Mouse (Mus musculus): ENCODE results near the gene Impdh2. TPM values are rescaled to one million over a fixed set of nuclear protein-coding genes. Genes with fewer than 3 reads are reported as not detected.
"Not testable (repeated sequence)": the region's sequence is repeated elsewhere in the genome, so short reads cannot be mapped to it uniquely, and the experiment has no call there.

Gene Impdh2
- polyA plus RNA-seq, 1 experiment from 2014 or later = 110 TPM

DNA sequence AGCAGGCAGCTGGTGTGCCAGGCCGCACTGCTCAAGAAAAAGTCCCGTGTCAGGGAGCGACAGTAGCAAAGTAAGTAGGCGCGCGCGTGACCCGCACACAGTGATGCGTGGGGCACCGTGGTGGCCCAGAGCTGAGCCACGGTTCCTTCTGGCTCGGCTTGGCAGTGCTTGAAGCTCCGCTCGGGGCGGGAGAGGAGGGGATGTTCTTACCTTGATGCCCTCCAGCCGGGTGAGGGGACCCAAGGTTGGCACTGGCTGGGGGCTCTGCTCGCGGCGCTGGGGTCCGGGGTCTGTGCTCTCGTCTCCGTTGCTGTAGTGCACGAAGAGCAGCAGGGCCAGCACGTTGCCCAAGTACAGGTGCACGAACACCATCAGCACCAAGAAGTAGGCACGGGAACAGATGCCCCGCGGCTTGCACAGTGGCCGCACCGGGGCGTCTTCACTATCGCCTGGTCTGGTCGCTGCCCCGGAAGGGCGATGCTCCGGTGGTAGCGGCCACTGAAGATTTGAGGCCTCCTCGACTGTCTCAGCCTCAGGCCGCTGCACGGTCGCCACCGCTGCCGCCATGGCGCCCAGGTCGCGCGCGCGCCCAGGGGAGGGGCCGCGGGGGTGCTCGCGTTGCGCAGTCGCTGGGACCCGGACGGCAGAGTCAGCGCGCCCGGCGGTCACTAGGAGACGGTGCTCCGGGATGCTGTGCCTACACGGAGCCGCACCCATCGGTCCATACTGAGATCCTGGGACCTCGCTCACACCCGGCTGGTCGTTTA lies 37.1 kb downstream of the Impdh2 start, which contains the start of gene P4htm:
Gene P4htm, minus strand, starts transcription at position 670 of the 767 bp plus-strand sequence.
- Histone ChIP-seq H3K4me2 (replicated peaks) (peak within 1 kb of the TSS; percentile 94), H3K4me3 (replicated peaks; ENCODE audit: low read length) (peak within 1 kb of the TSS; percentile 81), H3K36me3 (replicated peaks; ENCODE audit: control insufficient read depth, insufficient read depth) (0 out of 2 replicates have a peak, but pooled peaks cover 4% of the 10 kb centered on the region), H3K4me1 (replicated peaks; ENCODE audit: control insufficient read depth, insufficient read depth, low read length) (peaks cover 14% of the 10 kb centered on the region; the same call in 1 of the 2 replicates), H3K9me3 (ENCODE audit: control insufficient read depth, low read length) (no peaks in the 10 kb centered on the region), H3K9ac (peak within 1 kb of the TSS; percentile 79), H3K27ac (peak within 1 kb of the TSS; percentile 83), H3K27me3 (ENCODE audit: control insufficient read depth, insufficient read depth, low read length) (no peaks in the 10 kb centered on the region)
- WGBS = 1% methylated on average over 67 of the region's 69 CpGs
- peak; percentile 71 for DNase-seq (ENCODE audit: low spot score)
- ATAC-seq (ENCODE audit: low FRiP score) = peak; percentile 75

DNA sequence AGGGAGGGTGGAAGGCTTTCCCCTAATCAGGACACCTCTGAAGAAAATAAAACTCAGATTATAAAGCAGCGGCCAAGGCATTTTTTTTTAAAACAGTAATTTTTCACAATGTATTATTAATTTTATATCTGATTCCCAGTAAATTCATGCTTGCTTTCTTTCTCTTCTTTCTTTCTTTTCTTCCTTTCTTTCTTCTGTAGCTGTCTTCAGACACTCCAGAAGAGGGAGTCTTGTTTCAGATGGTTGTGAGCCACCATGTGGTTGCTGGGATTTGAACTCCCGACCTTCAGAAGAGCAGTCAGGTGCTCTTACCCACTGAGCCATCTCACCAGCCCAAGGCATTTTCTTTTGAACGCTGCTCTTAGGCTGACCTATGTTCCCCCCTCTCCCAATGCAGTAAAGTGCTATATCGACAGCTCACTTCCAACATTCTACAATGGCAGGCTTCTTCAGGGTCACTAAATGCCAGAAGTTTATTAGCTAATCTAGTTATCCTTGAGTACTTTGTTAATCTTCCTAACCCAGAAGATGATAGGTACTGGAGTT lies 39.0 kb downstream of the Impdh2 start:
- ATAC-seq (ENCODE audit: low FRiP score) (no peak), DNase-seq (ENCODE audit: low spot score) (no peak)
- no peak overlapping the region for H3K9ac ChIP-seq
- peaks cover 22% of the 10 kb centered on the region for H3K36me3 ChIP-seq (replicated peaks; ENCODE audit: control insufficient read depth, insufficient read depth)
- no peak overlapping the region for H3K27ac ChIP-seq
- H3K27me3 ChIP-seq (ENCODE audit: control insufficient read depth, insufficient read depth, low read length) = no peaks in the 10 kb centered on the region
- H3K4me2 ChIP-seq (replicated peaks) = no peak overlapping the region
- H3K4me3 ChIP-seq (replicated peaks; ENCODE audit: low read length) = no peak overlapping the region
- 78% methylated on average over 4 of the region's 4 CpGs for WGBS
- peaks cover 14% of the 10 kb centered on the region; the same call in 1 of the 2 replicates for H3K4me1 ChIP-seq (replicated peaks; ENCODE audit: control insufficient read depth, insufficient read depth, low read length)
- H3K9me3 ChIP-seq (ENCODE audit: control insufficient read depth, low read length) = no peaks in the 10 kb centered on the region

DNA sequence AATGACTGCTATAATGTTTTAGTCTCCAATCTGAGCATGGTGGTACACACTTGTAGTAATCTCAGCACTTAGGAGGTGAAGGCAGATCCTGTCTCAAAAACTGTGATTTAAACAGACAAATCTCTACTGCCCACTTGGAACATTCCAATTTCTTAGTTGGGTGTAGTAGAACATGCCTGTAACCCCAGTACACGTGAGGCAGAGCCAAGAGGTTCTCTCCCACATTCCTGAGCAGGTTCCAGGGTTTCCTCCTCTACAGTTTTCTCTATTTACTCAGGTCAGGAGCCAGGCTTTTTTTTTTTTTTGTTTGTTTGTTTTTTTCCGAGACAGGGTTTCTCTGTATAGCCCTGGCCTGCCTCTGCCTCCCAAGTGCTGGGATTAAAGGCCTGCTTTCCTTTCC lies 39.9 kb downstream of the Impdh2 start:
- H3K27ac ChIP-seq = no peak overlapping the region
- H3K9me3 ChIP-seq (ENCODE audit: control insufficient read depth, low read length) = no peaks in the 10 kb centered on the region
- DNase-seq (ENCODE audit: low spot score) (no peak), ATAC-seq (ENCODE audit: low FRiP score) (no peak)
- WGBS = 55% methylated on average over 2 of the region's 2 CpGs
- H3K9ac ChIP-seq = no peak overlapping the region
- H3K4me3 ChIP-seq (replicated peaks; ENCODE audit: low read length) = no peak overlapping the region
- H3K4me2 ChIP-seq (replicated peaks) = no peak overlapping the region
- peaks cover 31% of the 10 kb centered on the region for H3K36me3 ChIP-seq (replicated peaks; ENCODE audit: control insufficient read depth, insufficient read depth)
- H3K4me1 ChIP-seq (replicated peaks; ENCODE audit: control insufficient read depth, insufficient read depth, low read length) = peaks cover 14% of the 10 kb centered on the region; the same call in 1 of the 2 replicates
- no peaks in the 10 kb centered on the region for H3K27me3 ChIP-seq (ENCODE audit: control insufficient read depth, insufficient read depth, low read length)

DNA sequence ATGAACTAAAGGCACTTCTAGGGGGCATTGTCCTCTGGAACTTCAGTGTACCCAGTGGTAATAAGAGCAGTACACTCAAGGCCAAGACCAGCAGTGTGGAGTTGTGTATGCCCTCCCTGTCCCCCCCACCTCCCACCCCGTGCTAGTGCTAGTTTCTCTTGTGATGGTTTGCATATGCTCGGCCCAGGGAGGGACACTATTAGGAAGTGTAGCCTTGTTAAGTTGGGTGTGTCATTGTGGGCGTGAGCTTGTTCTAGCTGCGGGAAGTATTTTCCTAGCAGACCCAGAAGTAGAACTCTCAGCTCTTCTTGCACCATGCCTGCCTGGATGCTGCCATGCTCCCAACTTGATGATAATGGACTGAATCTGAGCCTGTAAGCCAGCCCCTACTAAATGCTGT lies 41.9 kb downstream of the Impdh2 start:
- no peaks in the 10 kb centered on the region for H3K27me3 ChIP-seq (ENCODE audit: control insufficient read depth, insufficient read depth, low read length)
- ATAC-seq (ENCODE audit: low FRiP score) (no peak), DNase-seq (ENCODE audit: low spot score) (no peak)
- H3K27ac ChIP-seq = no peak overlapping the region
- H3K9ac ChIP-seq = no peak overlapping the region
- H3K4me3 ChIP-seq (replicated peaks; ENCODE audit: low read length) = no peak overlapping the region
- no peak overlapping the region for H3K4me2 ChIP-seq (replicated peaks)
- H3K36me3 ChIP-seq (replicated peaks; ENCODE audit: control insufficient read depth, insufficient read depth) = peaks cover 49% of the 10 kb centered on the region
- peaks cover 6% of the 10 kb centered on the region; the same call in 1 of the 2 replicates for H3K4me1 ChIP-seq (replicated peaks; ENCODE audit: control insufficient read depth, insufficient read depth, low read length)
- 92% methylated on average over 4 of the region's 4 CpGs for WGBS
- no peaks in the 10 kb centered on the region for H3K9me3 ChIP-seq (ENCODE audit: control insufficient read depth, low read length)

GRCm38 (mm10) chr9:108607929-108608328 lies 47.8 kb downstream of the Impdh2 start:
- H3K4me2 ChIP-seq (replicated peaks); ATAC-seq (ENCODE audit: low FRiP score); H3K27me3 ChIP-seq (ENCODE audit: control insufficient read depth, insufficient read depth, low read length); H3K4me3 ChIP-seq (replicated peaks; ENCODE audit: low read length); H3K27ac ChIP-seq; H3K9ac ChIP-seq; DNase-seq (ENCODE audit: low spot score); H3K4me1 ChIP-seq (replicated peaks; ENCODE audit: control insufficient read depth, insufficient read depth, low read length); H3K9me3 ChIP-seq (ENCODE audit: control insufficient read depth, low read length): not testable (repeated sequence)
- WGBS = 94% methylated on average over 5 of the region's 5 CpGs
- H3K36me3 ChIP-seq (replicated peaks; ENCODE audit: control insufficient read depth, insufficient read depth) = peaks cover 98% of the 10 kb centered on the region

DNA sequence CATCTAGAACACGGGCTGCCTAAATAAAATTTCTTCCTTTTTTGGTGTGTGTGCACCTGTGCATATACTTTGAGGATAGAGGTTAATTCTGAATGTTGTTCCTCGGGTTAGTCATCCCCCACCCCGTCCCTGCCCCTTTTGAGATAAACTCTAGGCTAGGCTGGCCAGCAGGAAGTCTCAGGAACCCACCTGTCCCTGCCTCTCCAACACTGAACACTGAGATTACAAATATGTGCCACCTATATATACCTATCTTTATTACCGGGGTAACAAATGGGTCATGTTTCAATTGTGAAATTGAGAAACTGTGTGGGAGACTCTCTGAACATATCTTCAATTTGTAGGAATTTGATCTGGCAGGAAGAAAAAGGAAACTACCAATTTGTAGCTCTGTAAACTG lies 48.8 kb downstream of the Impdh2 start:
- no peak for DNase-seq (ENCODE audit: low spot score)
- H3K4me2 ChIP-seq (replicated peaks) = no peak overlapping the region
- WGBS = 95% methylated on average over 4 of the region's 4 CpGs
- H3K4me1 ChIP-seq (replicated peaks; ENCODE audit: control insufficient read depth, insufficient read depth, low read length) = no peaks in the 10 kb centered on the region
- no peak overlapping the region for H3K4me3 ChIP-seq (replicated peaks; ENCODE audit: low read length)
- H3K9ac ChIP-seq = no peak overlapping the region
- H3K9me3 ChIP-seq (ENCODE audit: control insufficient read depth, low read length) = no peaks in the 10 kb centered on the region
- no peak for ATAC-seq (ENCODE audit: low FRiP score)
- no peak overlapping the region for H3K27ac ChIP-seq
- peaks cover 98% of the 10 kb centered on the region for H3K36me3 ChIP-seq (replicated peaks; ENCODE audit: control insufficient read depth, insufficient read depth)
- no peaks in the 10 kb centered on the region for H3K27me3 ChIP-seq (ENCODE audit: control insufficient read depth, insufficient read depth, low read length)

GRCm38 (mm10) chr9:108611488-108611887 lies 51.4 kb downstream of the Impdh2 start:
- ATAC-seq (ENCODE audit: low FRiP score) = no peak

More at GRCm38 (mm10) chr9:108611488-108611887, 51.4 kb downstream of the Impdh2 start:
- Histone ChIP-seq H3K36me3 (replicated peaks; ENCODE audit: control insufficient read depth, insufficient read depth) (peaks cover 98% of the 10 kb centered on the region), H3K9me3 (ENCODE audit: control insufficient read depth, low read length) (no peaks in the 10 kb centered on the region), H3K4me2 (replicated peaks) (no peak overlapping the region), H3K27me3 (ENCODE audit: control insufficient read depth, insufficient read depth, low read length) (no peaks in the 10 kb centered on the region), H3K27ac (no peak overlapping the region), H3K4me3 (replicated peaks; ENCODE audit: low read length) (no peak overlapping the region), H3K4me1 (replicated peaks; ENCODE audit: control insufficient read depth, insufficient read depth, low read length) (no peaks in the 10 kb centered on the region), H3K9ac (no peak overlapping the region)
- WGBS = 96% methylated on average over 10 of the region's 10 CpGs
- no peak for DNase-seq (ENCODE audit: low spot score)

MicroRNA genes within 50 kb of the gene (microRNA counts, 519-probe panel; counts per million panel counts)
- microRNA mmu-miR-191 = 4,627 counts per million, percentile 44 among the panel's probes with 10 or more counts
- 3,695 counts per million, percentile 23 among the panel's probes with 10 or more counts for microRNA mmu-miR-425

Small RNA genes lying within 50 kb of the gene (microRNA-seq; reads per million reads assigned to microRNA genes)
- gene Gm24083 (not detected), gene Mir191 (not detected), gene Mir425 (1,117 reads per million, percentile 79 among the genes with 10 or more reads in this experiment)

Other genes with a start within 250 kb of the Impdh2 start
- gene Gpx1, start 221.4 kb upstream of the Impdh2 start, polyA plus RNA-seq (2014; fragmentation: Nextera tagmentation; extraction: Ambion mirVana) = 462 and 488 TPM in 2 replicates
- 127 TPM in 2 replicates for gene Usp4, start 212.4 kb upstream of the Impdh2 start, polyA plus RNA-seq (2014; fragmentation: Nextera tagmentation; extraction: Ambion mirVana)
- 1.7 and 2.2 TPM in 2 replicates for gene 1700102P08Rik, start 167.5 kb upstream of the Impdh2 start, polyA plus RNA-seq (2014; fragmentation: Nextera tagmentation; extraction: Ambion mirVana)
- gene Ccdc36, start 131.8 kb upstream of the Impdh2 start, polyA plus RNA-seq (2014; fragmentation: Nextera tagmentation; extraction: Ambion mirVana) = 1.6 TPM in 2 replicates
- not detected in 2 replicates for gene BC048562, start 123.8 kb upstream of the Impdh2 start, polyA plus RNA-seq (2014; fragmentation: Nextera tagmentation; extraction: Ambion mirVana)
- gene Ccdc71, start 99.8 kb upstream of the Impdh2 start, polyA plus RNA-seq (2014; fragmentation: Nextera tagmentation; extraction: Ambion mirVana) = 44.9 and 51.4 TPM in 2 replicates
- 52.8 and 57.2 TPM in 2 replicates for gene Klhdc8b, start 98.7 kb upstream of the Impdh2 start, polyA plus RNA-seq (2014; fragmentation: Nextera tagmentation; extraction: Ambion mirVana)
- 18.9 and 19.4 TPM in 2 replicates for gene Lamb2, start 80.5 kb upstream of the Impdh2 start, polyA plus RNA-seq (2014; fragmentation: Nextera tagmentation; extraction: Ambion mirVana)
- 64.9 and 69.7 TPM in 2 replicates for gene Usp19, start 69.7 kb upstream of the Impdh2 start, polyA plus RNA-seq (2014; fragmentation: Nextera tagmentation; extraction: Ambion mirVana)
- 61.6 and 66.6 TPM in 2 replicates for gene Qars, start 52.6 kb upstream of the Impdh2 start, polyA plus RNA-seq (2014; fragmentation: Nextera tagmentation; extraction: Ambion mirVana)
- 119 and 128 TPM in 2 replicates for gene Qrich1, start 43.5 kb upstream of the Impdh2 start, polyA plus RNA-seq (2014; fragmentation: Nextera tagmentation; extraction: Ambion mirVana)
- 80.9 and 93.2 TPM in 2 replicates for gene Ndufaf3, start 7.1 kb downstream of the Impdh2 start, polyA plus RNA-seq (2014; fragmentation: Nextera tagmentation; extraction: Ambion mirVana)
- gene Dalrd3, start 9.6 kb downstream of the Impdh2 start, polyA plus RNA-seq (2014; fragmentation: Nextera tagmentation; extraction: Ambion mirVana) = 241 and 242 TPM in 2 replicates
- gene Wdr6, start 18.5 kb downstream of the Impdh2 start, polyA plus RNA-seq (2014; fragmentation: Nextera tagmentation; extraction: Ambion mirVana) = 240 and 242 TPM in 2 replicates
- 29.7 and 33.2 TPM in 2 replicates for gene P4htm, start 37.4 kb downstream of the Impdh2 start, polyA plus RNA-seq (2014; fragmentation: Nextera tagmentation; extraction: Ambion mirVana)
- gene Arih2, start 89.1 kb downstream of the Impdh2 start, polyA plus RNA-seq (2014; fragmentation: Nextera tagmentation; extraction: Ambion mirVana) = 37.7 and 44.0 TPM in 2 replicates
- 25.6 and 31.4 TPM in 2 replicates for gene Slc25a20, start 101.8 kb downstream of the Impdh2 start, polyA plus RNA-seq (2014; fragmentation: Nextera tagmentation; extraction: Ambion mirVana)
- 70.8 and 82.7 TPM in 2 replicates for gene Prkar2a, start 129.0 kb downstream of the Impdh2 start, polyA plus RNA-seq (2014; fragmentation: Nextera tagmentation; extraction: Ambion mirVana)
- 202 and 238 TPM in 2 replicates for gene Ip6k2, start 223.5 kb downstream of the Impdh2 start, polyA plus RNA-seq (2014; fragmentation: Nextera tagmentation; extraction: Ambion mirVana)
- gene Nckipsd, start 248.1 kb downstream of the Impdh2 start, polyA plus RNA-seq (2014; fragmentation: Nextera tagmentation; extraction: Ambion mirVana) = 28.5 and 29.6 TPM in 2 replicates